Mouse (Mus musculus) retina, postnatal 1 day (tissue): ENCODE measurements at regions not wholly inside any gene's neighbourhood (a gene's known extent, or its start where the extent isn't known, plus 50 kb on each side); places are given as distances from the start of the nearest gene placed in this dataset.
A peak's percentile ranks its signal among the peaks of the same experiment; 100 is the strongest.

ENCODE experiments used
- DNase-seq: peaks from one replicate; pipeline ENCODE4 v3.0.0-alpha.2; 2012

DNA sequence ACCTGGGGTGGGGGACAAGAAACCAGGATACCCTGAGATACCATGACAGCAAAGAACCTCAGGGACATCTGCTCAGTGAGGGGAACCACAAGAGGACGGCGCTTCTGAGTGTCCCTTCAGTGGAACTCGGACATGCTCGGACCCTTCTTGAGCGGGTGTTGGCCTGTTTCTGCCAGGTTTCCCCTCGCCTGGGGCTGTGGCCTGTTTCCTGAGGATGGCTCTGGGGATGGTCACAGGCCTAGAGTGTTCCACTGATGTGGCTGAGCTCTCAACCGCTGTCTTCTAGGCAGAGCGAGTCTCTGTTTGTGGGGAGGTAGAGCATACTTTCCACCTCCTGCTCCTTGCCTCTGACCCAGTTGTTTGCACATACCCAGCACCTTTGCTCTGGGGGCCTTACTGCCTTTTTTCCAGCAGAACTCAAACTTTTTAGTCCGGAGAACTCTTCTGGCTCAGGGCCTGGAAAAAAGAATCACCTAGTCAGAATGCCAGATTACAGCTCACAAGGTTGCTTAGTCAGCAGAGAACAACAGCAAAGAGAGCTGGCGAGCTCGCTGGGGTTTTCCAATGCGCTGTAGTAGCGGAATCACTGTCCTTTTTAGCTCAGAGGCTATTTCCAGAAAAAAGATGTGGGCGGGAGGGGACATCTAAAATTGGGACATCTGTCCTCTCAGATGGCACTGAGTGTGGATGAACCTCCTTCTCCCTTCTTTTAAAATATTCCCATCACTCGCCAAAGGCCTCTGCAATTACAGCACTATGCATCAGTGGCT lies 65.3 kb downstream of the Med10 start:
- DNase-seq, result no peak

GRCm38 (mm10) chr13:69896536-69896935 lies 94.3 kb downstream of the Med10 start:
- peak; percentile 39 for DNase-seq

GRCm38 (mm10) chr13:69901139-69901538 lies 98.9 kb downstream of the Med10 start:
- DNase-seq, result no peak

DNA sequence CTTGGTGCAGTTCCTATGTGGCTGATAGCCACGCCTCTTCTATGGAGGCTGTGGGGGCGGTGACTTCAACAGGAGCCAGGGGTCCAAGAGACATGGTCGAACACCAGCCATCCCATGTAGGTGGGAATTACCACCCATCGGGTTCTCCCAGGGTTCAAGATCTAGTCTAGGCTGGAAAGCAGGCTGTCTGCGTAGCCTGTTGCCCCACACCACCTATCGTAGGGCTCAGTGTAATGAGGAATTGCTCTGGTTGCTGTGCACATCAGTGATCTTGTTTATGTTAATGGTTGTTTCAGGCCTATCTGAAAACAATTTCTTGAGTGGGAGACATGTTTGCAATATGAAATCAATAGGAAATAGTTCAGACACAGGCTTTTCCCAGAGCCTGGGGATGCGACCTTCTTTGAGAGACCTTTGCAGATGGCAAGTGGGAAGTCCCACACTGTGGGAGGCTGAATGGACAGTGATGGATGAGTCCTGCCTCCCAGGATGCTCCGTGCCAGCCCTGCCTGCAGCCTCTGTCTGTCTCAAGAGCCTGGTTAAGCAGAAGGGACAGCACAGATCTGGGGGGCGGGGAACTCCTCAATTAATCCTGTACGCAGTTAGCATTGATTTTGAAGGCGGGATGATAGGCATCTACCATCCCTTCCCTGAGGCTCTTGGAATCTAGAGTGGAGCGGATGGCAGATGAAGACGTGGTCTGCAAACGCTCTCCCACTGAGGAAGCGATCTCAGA lies 104.8 kb downstream of the Med10 start:
- DNase-seq, result peak; percentile 21

DNA sequence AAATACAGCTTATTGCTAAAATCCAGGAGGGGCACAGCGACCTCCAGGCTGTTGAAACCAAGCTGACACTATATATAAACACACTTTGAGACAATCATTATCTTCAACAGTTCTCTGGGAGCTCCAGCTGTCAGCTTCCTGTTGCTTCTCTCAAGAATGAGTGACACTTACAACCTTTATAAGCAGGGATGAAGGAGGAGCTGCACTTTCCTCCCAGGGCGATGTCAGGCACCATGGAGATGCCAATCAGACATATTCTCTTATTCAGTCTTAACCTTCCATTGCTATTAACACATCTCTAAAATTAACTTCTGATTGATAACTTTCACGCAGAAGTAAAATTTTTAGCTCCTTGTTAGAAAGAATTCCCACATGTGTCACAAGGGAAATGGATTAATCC lies 113.6 kb downstream of the Med10 start:
- DNase-seq, result no peak

GRCm38 (mm10) chr13:69932695-69933550 lies 130.7 kb downstream of the Med10 start:
- peak; percentile 30 for DNase-seq

- peak; percentile 97 for DNase-seq
Observed at GRCm38 (mm10) chr13:69933551-69933845, 131.3 kb downstream of the Med10 start.

- DNase-seq, result no peak
Observed at GRCm38 (mm10) chr13:69939791-69940190, 137.6 kb downstream of the Med10 start.

DNA sequence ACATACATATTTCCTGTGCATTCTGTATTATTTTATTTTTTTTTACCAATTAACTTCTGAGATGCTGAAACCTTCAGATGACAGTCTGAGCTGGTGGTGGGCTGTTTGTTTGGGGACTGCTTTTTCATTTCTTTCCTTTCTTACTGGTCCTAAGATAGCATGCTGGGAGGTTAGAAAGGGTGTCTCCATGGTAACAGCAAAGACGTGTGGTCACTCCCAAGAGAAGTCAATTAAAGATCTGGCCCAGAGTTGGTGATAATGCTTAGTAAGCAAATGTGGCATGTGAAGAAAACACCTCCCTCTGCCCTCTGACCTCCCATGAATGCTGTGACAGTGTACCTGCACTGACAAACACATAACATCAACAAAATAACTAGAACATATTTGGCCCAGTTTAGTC lies 142.5 kb downstream of the Med10 start:
- DNase-seq, result no peak

- DNase-seq, result no peak
Observed at GRCm38 (mm10) chr13:69946615-69947014, 144.4 kb downstream of the Med10 start.

- no peak for DNase-seq
Observed at GRCm38 (mm10) chr13:69952061-69952460, 149.9 kb downstream of the Med10 start.

DNA sequence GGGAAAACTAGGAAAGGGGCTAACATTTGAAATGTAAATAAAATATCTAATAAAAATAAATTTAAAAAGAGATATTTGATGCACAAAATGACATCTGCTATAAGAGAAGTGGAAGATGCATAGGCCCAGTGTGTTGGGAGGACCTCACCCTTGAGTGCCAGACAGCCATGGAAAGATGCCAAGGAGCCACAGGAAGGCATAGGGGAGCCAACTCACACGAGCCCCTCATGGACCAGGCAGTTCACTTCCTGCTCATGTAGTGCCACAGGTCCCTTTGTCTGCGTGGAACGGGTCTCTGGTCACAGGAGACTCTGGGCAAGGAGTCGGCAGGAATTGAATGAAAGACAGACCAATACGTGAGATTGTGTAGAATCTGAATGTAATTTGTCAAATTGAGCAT lies 152.0 kb downstream of the Med10 start:
- no peak for DNase-seq

DNA sequence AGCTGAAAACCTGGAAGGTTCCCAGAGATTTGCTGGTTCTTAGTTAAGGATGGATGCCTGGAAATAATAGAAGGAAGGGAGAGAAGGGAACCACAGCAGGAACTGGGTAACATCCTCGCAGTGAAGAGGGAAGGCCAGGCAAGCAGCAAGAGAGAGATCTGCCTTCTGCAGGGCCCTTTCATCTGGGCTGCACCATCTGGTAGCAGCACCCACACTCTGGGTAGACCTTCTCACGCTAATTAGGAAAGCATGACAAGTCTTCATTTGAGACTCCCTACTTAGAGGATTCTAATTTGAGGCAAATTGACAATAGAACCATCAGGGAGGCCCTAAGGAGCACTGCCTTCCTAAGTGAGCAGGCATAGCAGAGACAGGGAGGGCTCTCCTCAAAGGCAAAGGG lies 153.3 kb downstream of the Med10 start:
- no peak for DNase-seq

GRCm38 (mm10) chr13:69963944-69964343 lies 161.7 kb downstream of the Med10 start:
- peak; percentile 40 for DNase-seq

DNA sequence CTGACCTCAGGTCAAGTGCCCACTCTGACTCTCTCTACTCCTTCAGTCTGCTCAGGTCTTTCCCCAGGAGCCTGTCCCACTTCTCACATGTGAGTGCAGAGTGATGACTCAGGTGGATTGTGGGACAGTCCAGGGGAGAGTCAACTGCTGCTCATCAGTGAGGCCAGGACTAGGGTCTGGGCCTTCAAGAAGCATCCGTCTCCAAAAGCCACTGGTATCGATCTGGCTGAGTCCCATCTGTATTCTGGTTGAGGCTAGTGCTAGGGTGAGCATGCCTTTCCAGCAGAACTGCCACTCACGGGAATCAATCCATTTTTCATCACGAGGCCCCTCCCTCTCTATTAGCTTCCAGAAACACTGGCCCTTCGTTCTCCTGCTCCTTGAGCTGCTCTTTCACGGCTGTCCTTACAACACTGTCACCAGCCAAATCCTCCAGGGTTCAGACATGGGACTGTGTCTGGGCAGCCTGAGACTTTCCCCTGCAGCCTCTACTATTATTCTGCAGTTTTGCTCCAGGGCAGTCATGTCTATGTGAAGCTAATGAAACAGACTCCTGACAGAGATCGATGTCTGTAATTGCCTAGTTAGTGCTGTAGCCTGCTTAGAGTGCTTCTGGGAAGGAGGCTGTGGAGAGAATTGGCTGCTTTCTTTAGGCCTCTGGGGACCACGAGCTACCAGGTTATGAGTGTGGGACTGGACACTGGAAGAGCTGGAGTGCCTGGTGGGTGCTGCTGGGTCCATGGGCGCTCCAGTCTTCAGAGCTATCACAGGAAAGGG lies 169.3 kb downstream of the Med10 start:
- DNase-seq, result peak; percentile 38

DNA sequence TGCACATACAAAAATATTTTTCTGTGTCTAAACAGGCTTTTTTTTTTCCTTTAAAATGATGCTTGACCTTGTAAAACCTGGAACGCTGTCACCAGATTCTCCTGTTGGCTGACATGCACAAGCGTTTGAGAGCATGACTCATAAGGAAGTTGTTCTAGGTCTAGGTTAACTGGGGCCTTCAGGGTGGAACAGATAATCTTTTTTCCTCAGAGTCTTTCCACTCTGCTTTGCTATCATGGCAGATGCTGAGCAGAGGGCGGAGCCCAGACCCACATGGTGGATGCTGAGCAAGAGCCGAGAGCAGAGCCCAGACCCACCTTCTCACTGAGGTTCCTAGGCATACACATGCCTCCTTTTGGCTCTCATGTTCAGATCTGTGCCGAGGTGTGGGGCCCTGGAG lies 172.6 kb downstream of the Med10 start:
- DNase-seq, result no peak

- DNase-seq, result peak; percentile 60
Observed at GRCm38 (mm10) chr13:69984159-69984558, 182.0 kb downstream of the Med10 start.

DNA sequence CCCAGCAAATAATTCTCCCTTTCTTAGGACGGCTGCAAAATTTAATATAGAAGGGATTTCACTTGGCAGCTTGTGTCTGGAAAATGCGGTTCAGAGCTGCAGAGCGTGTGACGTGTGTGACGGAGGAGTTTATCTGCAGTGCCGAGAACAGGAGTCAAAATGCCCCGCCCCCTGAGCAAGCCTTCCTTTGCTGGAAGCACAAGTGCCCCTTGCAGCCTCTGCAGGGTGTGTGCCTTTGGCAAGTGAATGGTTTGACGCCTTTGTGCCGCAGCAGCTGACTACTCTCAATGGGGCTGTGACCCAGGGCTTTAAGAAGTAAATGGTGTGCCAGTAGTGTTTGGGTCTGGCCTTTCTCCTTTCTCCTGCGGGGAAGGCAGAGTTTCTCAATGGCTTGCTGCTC lies 185.0 kb downstream of the Med10 start:
- DNase-seq, result peak; percentile 59

- peak; percentile 56 for DNase-seq
Observed at GRCm38 (mm10) chr13:69988319-69988718, 186.1 kb downstream of the Med10 start.

GRCm38 (mm10) chr13:69991253-69991891 lies 189.2 kb downstream of the Med10 start:
- peak; percentile 78 for DNase-seq

GRCm38 (mm10) chr13:69991892-69992261 lies 189.7 kb downstream of the Med10 start:
- DNase-seq, result no peak

- no peak for DNase-seq
Observed at GRCm38 (mm10) chr13:70003591-70003990, 201.4 kb downstream of the Med10 start.
